Mouse (Mus musculus): ENCODE measurements at regions not wholly inside any gene's neighbourhood (a gene's known extent, or its start where the extent isn't known, plus 50 kb on each side); places are given as distances from the start of the nearest gene placed in this dataset.
A peak's percentile ranks its signal among the peaks of the same experiment; 100 is the strongest.

- no peak for DNase-seq (ENCODE audit: low spot score)
Measured at GRCm38 (mm10) chr5:75770592-75770991, 195.9 kb downstream of the Kit start.

- no peak for DNase-seq (ENCODE audit: low spot score)
Measured at GRCm38 (mm10) chr5:75767213-75767612, 192.5 kb downstream of the Kit start.

GRCm38 (mm10) chr5:75762374-75762773 lies 187.7 kb downstream of the Kit start:
- no peak for DNase-seq (ENCODE audit: low spot score)

- no peak for DNase-seq (ENCODE audit: low spot score)
Measured at GRCm38 (mm10) chr5:75761459-75762310, 187.0 kb downstream of the Kit start.

GRCm38 (mm10) chr5:75756168-75756567 lies 181.5 kb downstream of the Kit start:
- DNase-seq (ENCODE audit: low spot score): no peak

GRCm38 (mm10) chr5:75754356-75754755 lies 179.6 kb downstream of the Kit start:
- DNase-seq (ENCODE audit: low spot score): no peak

GRCm38 (mm10) chr5:75745311-75745710 lies 170.6 kb downstream of the Kit start:
- DNase-seq (ENCODE audit: low spot score): no peak

GRCm38 (mm10) chr5:75744475-75745045 lies 169.8 kb downstream of the Kit start:
- no peak for DNase-seq (ENCODE audit: low spot score)

- DNase-seq (ENCODE audit: low spot score): no peak
Measured at GRCm38 (mm10) chr5:75739336-75739735, 164.6 kb downstream of the Kit start.

- no peak for DNase-seq (ENCODE audit: low spot score)
Measured at GRCm38 (mm10) chr5:75738445-75738844, 163.7 kb downstream of the Kit start.

- no peak for DNase-seq (ENCODE audit: low spot score)
Measured at GRCm38 (mm10) chr5:75737752-75738151, 163.0 kb downstream of the Kit start.

GRCm38 (mm10) chr5:75736318-75736717 lies 161.6 kb downstream of the Kit start:
- no peak for DNase-seq (ENCODE audit: low spot score)

GRCm38 (mm10) chr5:75734508-75734907 lies 159.8 kb downstream of the Kit start:
- DNase-seq (ENCODE audit: low spot score): peak; percentile 40

- DNase-seq (ENCODE audit: low spot score): no peak
Measured at GRCm38 (mm10) chr5:75734043-75734442, 159.3 kb downstream of the Kit start.

- no peak for DNase-seq (ENCODE audit: low spot score)
Measured at GRCm38 (mm10) chr5:75731236-75731635, 156.5 kb downstream of the Kit start.

GRCm38 (mm10) chr5:75730698-75731097 lies 156.0 kb downstream of the Kit start:
- DNase-seq (ENCODE audit: low spot score): no peak

- no peak for DNase-seq (ENCODE audit: low spot score)
Measured at GRCm38 (mm10) chr5:75721291-75721690, 146.6 kb downstream of the Kit start.

- DNase-seq (ENCODE audit: low spot score): no peak
Measured at GRCm38 (mm10) chr5:75720091-75720940, 145.6 kb downstream of the Kit start.

GRCm38 (mm10) chr5:75718511-75719225 lies 144.0 kb downstream of the Kit start:
- no peak for DNase-seq (ENCODE audit: low spot score)
